Mouse (Mus musculus) stomach, postnatal 0 days (tissue): ENCODE results near the gene Kif2a. TPM values are rescaled to one million over a fixed set of nuclear protein-coding genes. Genes with fewer than 3 reads are reported as not detected.

Experiments
- ATAC-seq: fragments of 200-750 bp; cut with Nextera tagmentation; 2 replicates; pipeline ENCODE4 v1.8.0; 2017; ENCODE audit not compliant: low FRiP score, low TSS enrichment
- DNase-seq: peaks from one replicate; pipeline ENCODE4 v3.0.0-alpha.2; 2016; ENCODE audit warnings: low spot score
- H3K27ac ChIP-seq: fragments of 300-500 bp; sonication (generic); replicated peaks from 2 replicates; pipeline ENCODE4 v1.5.1; 2014; ENCODE audit warnings: mild to moderate bottlenecking, control low read depth
- H3K27me3 ChIP-seq: fragments of 300-500 bp; sonication (generic); 2 replicates; pipeline ENCODE4 v1.6.1; 2014; ENCODE audit warnings: low read length; ENCODE audit not compliant: control insufficient read depth, insufficient read depth
- H3K36me3 ChIP-seq: fragments of 300-500 bp; sonication (generic); 2 replicates; pipeline ENCODE4 v1.6.1; 2014; ENCODE audit warnings: low read length, mixed read lengths; ENCODE audit not compliant: control insufficient read depth, insufficient read depth
- H3K4me1 ChIP-seq: fragments of 300-500 bp; sonication (generic); replicated peaks from 2 replicates; pipeline ENCODE4 v1.6.1; 2014; ENCODE audit warnings: antibody characterized with exemption; ENCODE audit not compliant: control insufficient read depth, insufficient read depth
- H3K4me2 ChIP-seq: fragments of 300-500 bp; sonication (generic); replicated peaks from 2 replicates; pipeline ENCODE4 v1.6.1; 2014; ENCODE audit warnings: low read depth, mild to moderate bottlenecking, control low read depth, moderate library complexity
- H3K4me3 ChIP-seq: fragments of 300-500 bp; sonication (generic); 2 replicates; pipeline ENCODE4 v1.5.1; 2014; ENCODE audit warnings: low read depth, low read length, control low read depth
- H3K9ac ChIP-seq: fragments of 300-500 bp; sonication (generic); 2 replicates; pipeline ENCODE4 v1.6.1; 2014; ENCODE audit warnings: mild to moderate bottlenecking, low read length, control low read depth, mixed read lengths
- H3K9me3 ChIP-seq: fragments of 300-500 bp; sonication (generic); 2 replicates; pipeline ENCODE4 v1.6.1; 2016; ENCODE audit warnings: low read length; ENCODE audit not compliant: control insufficient read depth
- CTCF ChIP-seq: IDR thresholded peaks from 2 replicates; pipeline ENCODE4 v1.5.1; 2016; ENCODE audit warnings: antibody characterized with exemption, low read depth, mild to moderate bottlenecking, moderate library complexity
- EP300 ChIP-seq: optimal IDR thresholded peaks from 2 replicates; pipeline ENCODE3; 2016; ENCODE audit warnings: antibody characterized with exemption
- WGBS: fragments of 180-500 bp; shearing (Covaris S2); extraction: QIAGEN DNeasy Blood & Tissue Kit; methylation state at CpG from one replicate; pipeline ENCODE4 v1.1.7; 2014; 5-methylcytosine and 5-hydroxymethylcytosine counted together
- polyA plus RNA-seq: library from polyadenylated mRNA; unstranded; fragments of >200 nt; fragmentation: Nextera tagmentation; extraction: Ambion mirVana; gene quantifications from 2 replicates; pipeline ENCODE4 v1.2.1, GENCODE M21; 2015

The Kif2a gene
- polyA plus RNA-seq, 1 experiment from 2014 or later, result 16.7 TPM

GRCm38 (mm10) chr13:106918322-106919050 is 103.4 kb downstream of the Kif2a start:
- no peaks in the 10 kb centered on the region for H3K4me1 ChIP-seq
- H3K9me3 ChIP-seq, result no peaks in the 10 kb centered on the region
- H3K27ac ChIP-seq, result no peak overlapping the region
- 58% methylated on average over 7 of the region's 7 CpGs for WGBS
- no peaks in the 10 kb centered on the region for H3K27me3 ChIP-seq
- H3K9ac ChIP-seq, result no peak overlapping the region
- H3K36me3 ChIP-seq, result no peaks in the 10 kb centered on the region; the same call in 1 of the 2 replicates
- peak; percentile 82 for TF ChIP-seq CTCF
- no peak for TF ChIP-seq EP300
- no peak for DNase-seq
- ATAC-seq, result no peak
- H3K4me3 ChIP-seq, result no peak overlapping the region
- no peak overlapping the region for H3K4me2 ChIP-seq

- Histone ChIP-seq H3K27ac (no peak overlapping the region), H3K27me3 (no peaks in the 10 kb centered on the region), H3K4me3 (no peak overlapping the region), H3K9me3 (no peaks in the 10 kb centered on the region), H3K4me1 (no peaks in the 10 kb centered on the region), H3K4me2 (no peak overlapping the region), H3K9ac (no peak overlapping the region), H3K36me3 (peaks cover 10% of the 10 kb centered on the region; the same call in 1 of the 2 replicates)
- DNase-seq (no peak), ATAC-seq (no peak)
- TF ChIP-seq EP300 (no peak), CTCF (no peak)
- 50% methylated on average over 3 of the region's 3 CpGs for WGBS
Measured at GRCm38 (mm10) chr13:106913125-106913736, 108.7 kb downstream of the Kif2a start.

- Histone ChIP-seq H3K27me3 (no peaks in the 10 kb centered on the region), H3K4me3 (no peak overlapping the region), H3K9ac (no peak overlapping the region), H3K4me1 (no peaks in the 10 kb centered on the region), H3K9me3 (no peaks in the 10 kb centered on the region), H3K4me2 (no peak overlapping the region), H3K27ac (no peak overlapping the region), H3K36me3 (peaks cover 13% of the 10 kb centered on the region; the same call in 1 of the 2 replicates)
- TF ChIP-seq CTCF, result no peak
- no peak for TF ChIP-seq EP300
- WGBS, result 95% methylated on average over 10 of the region's 10 CpGs
- ATAC-seq (no peak), DNase-seq (no peak)
Measured at GRCm38 (mm10) chr13:106910096-106910495, 111.8 kb downstream of the Kif2a start.

Other genes with a start within 250 kb of the Kif2a start
- gene Ipo11, start 85.2 kb downstream of the Kif2a start, polyA plus RNA-seq, result 13.8 and 14.3 TPM in 2 replicates
- gene Dimt1, start 75.0 kb downstream of the Kif2a start, polyA plus RNA-seq, result 17.3 and 18.2 TPM in 2 replicates